Comparison of ENCODE assay signal across 9 mouse cellular contexts in the genomic region with DNA sequence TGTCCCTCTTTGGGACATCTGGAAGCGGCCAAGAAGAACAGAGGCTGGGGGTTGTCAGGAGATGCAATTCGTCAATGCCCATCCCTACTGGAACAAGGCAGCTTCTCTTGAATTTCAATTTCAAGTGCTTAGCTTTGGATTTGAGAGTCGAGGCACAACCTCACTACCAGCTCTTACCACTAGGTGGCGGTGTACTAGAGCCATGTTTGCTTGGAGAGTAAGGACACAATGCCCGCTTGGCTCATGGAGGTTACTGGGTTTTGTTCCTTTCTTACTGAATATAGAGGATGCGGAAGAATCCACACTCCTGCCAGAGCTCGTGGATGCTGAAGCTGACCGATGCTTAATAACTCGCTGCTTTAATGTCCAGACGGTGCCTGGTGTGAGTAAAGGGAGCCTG. TPM values are rescaled to one million over a fixed set of nuclear protein-coding genes. Genes with fewer than 3 reads are reported as not detected.
DNase-seq lines count a peak whose midpoint lies in the region; ATAC-seq lines count a peak whose summit lies in the region.
"Had no signal": no experiment of that assay in that cellular context is flagged by ENCODE, and none has a peak within 500 bp of the region (broad histone marks: within the 10 kb centered on the region; RNA-seq: fewer than 3 reads in every experiment).

No protein-coding gene starts in this region.

- WGBS in kidney, embryonic 15.5 days, result 76% methylated on average over 10 of the region's 10 CpGs
- WGBS in neural tube, embryonic 11.5 days, result 78% methylated on average over 10 of the region's 10 CpGs

- no peaks in the 10 kb centered on the region for H3K27me3 ChIP-seq in kidney, embryonic 15.5 days
- H3K27me3 ChIP-seq in neural tube, embryonic 11.5 days (ENCODE audit: control insufficient read depth, insufficient read depth, low read length), result no peaks in the 10 kb centered on the region

- intact Hi-C loops in heart, postnatal 14 days (cut with DNase I), result no loop called here
- intact Hi-C loops in left cerebral cortex, postnatal 14 days (cut with DNase I), result no loop called here

- H3K4me2 ChIP-seq in kidney, embryonic 15.5 days, result no peak overlapping the region
- no peak overlapping the region for H3K4me2 ChIP-seq in neural tube, embryonic 11.5 days (ENCODE audit: low read depth)

- no peaks in the 10 kb centered on the region for H3K4me1 ChIP-seq in kidney, embryonic 15.5 days
- no peaks in the 10 kb centered on the region for H3K4me1 ChIP-seq in neural tube, embryonic 11.5 days (ENCODE audit: control insufficient read depth, insufficient read depth, low read length)

- ATAC-seq in kidney, embryonic 15.5 days (replicated peaks; ENCODE audit: low FRiP score), result no peak
- ATAC-seq in common myeloid progenitor, adult 5-6 weeks (replicated peaks; ENCODE audit: low read depth, poor library complexity, severe bottlenecking), result peak; percentile 54; the same call in 1 of the 2 replicates
- no peak for ATAC-seq in neural tube, embryonic 11.5 days (ENCODE audit: insufficient read depth, low FRiP score, low TSS enrichment)

- no peaks in the 10 kb centered on the region for H3K36me3 ChIP-seq in kidney, embryonic 15.5 days
- H3K36me3 ChIP-seq in neural tube, embryonic 11.5 days (ENCODE audit: control insufficient read depth, insufficient read depth, low read length), result no peaks in the 10 kb centered on the region

- H3K9ac ChIP-seq in kidney, embryonic 15.5 days, result no peak overlapping the region
- no peak overlapping the region for H3K9ac ChIP-seq in neural tube, embryonic 11.5 days (ENCODE audit: low read length)

- peak; percentile 75 for DNase-seq in kidney, adult 18-20 months
- DNase-seq in adrenal gland, adult (ENCODE audit: inconsistent age in 2 of 2, low spot score in 1 of 2), result peak; percentile 27 to 81
- peak; percentile 44 to 75 for DNase-seq in heart, postnatal 14 days
- DNase-seq in left cerebral cortex, postnatal 14 days (ENCODE audit: low spot score in 2 of 2), result peak; percentile 57 to 76
- peak; percentile 50 for DNase-seq in neural tube, embryonic 11.5 days (ENCODE audit: low spot score)
- DNase-seq in thymus, postnatal 0 days (ENCODE audit: low spot score), result peak; percentile 46

- no peaks in the 10 kb centered on the region for H3K9me3 ChIP-seq in kidney, embryonic 15.5 days (replicated peaks)
- no peaks in the 10 kb centered on the region for H3K9me3 ChIP-seq in neural tube, embryonic 11.5 days (ENCODE audit: control insufficient read depth, low read length)

- H3K27ac ChIP-seq in kidney, embryonic 15.5 days, result no peak overlapping the region
- H3K27ac ChIP-seq in neural tube, embryonic 11.5 days (ENCODE audit: low read depth, low read length), result no peak overlapping the region

- H3K4me3 ChIP-seq in kidney, embryonic 15.5 days (replicated peaks), result no peak overlapping the region
- H3K4me3 ChIP-seq in neural tube, embryonic 11.5 days (ENCODE audit: low read depth, low read length), result no peak overlapping the region

RNA-seq across cellular contexts. Expression of a gene that starts 32.2 kb away (rescaled TPM):
- not detected in 2 replicates for polyA plus RNA-seq in kidney, embryonic 15.5 days (2015; fragmentation: Nextera tagmentation; extraction: Ambion mirVana)
- total RNA-seq in common myeloid progenitor, adult 5-6 weeks (2017), result not detected in 2 replicates
- total RNA-seq in heart, postnatal 14 days (2021), result not detected
- total RNA-seq in left cerebral cortex, postnatal 14 days (2021), result not detected
- polyA plus RNA-seq in neural tube, embryonic 11.5 days (2014; fragmentation: Nextera tagmentation; extraction: Ambion mirVana), result not detected in 2 replicates
- not detected in 2 replicates for polyA plus RNA-seq in thymus, postnatal 0 days (2015; fragmentation: Nextera tagmentation; extraction: Ambion mirVana)
- total RNA-seq: gastrocnemius, adult 8-10 months had no signal

RNA-seq across cellular contexts. Expression of a gene that starts 35.4 kb away (rescaled TPM):
- polyA plus RNA-seq in kidney, embryonic 15.5 days (2015; fragmentation: Nextera tagmentation; extraction: Ambion mirVana), result not detected in 2 replicates
- total RNA-seq in common myeloid progenitor, adult 5-6 weeks (2017), result not detected in 2 replicates
- not detected for total RNA-seq in heart, postnatal 14 days (2021)
- total RNA-seq in left cerebral cortex, postnatal 14 days (2021), result not detected
- 0.11 TPM in 1 of 2 replicates, not detected in the other for polyA plus RNA-seq in neural tube, embryonic 11.5 days (2014; fragmentation: Nextera tagmentation; extraction: Ambion mirVana)
- polyA plus RNA-seq in thymus, postnatal 0 days (2015; fragmentation: Nextera tagmentation; extraction: Ambion mirVana), result 0.07 and 0.15 TPM in 2 replicates
- total RNA-seq: gastrocnemius, adult 8-10 months had no signal
